Mouse (Mus musculus) T-helper 1 cell (primary cell): Measurements from ENCODE around the gene Zfp507.

Source experiments
- in situ Hi-C: fragments of 300-600 bp; cut with MboI, MseI; formaldehyde crosslinking; loops from one replicate; pipeline ENCODE4 v1.15.1; 2025; ENCODE audit warnings: high pct_unique_total_duplicates

The Zfp507 gene

GRCm38 (mm10) chr7:35785579-35785978, 17.2 kb downstream of the Zfp507 start:
- in situ Hi-C loops: loop anchor here (25.0 kb wide), 1 partner anchor 1598 kb away; the partner anchor contains the start of gene Pdcd2l

- in situ Hi-C loops: loop anchor here (25.0 kb wide), 1 partner anchor 1595 kb away; the partner anchor contains the start of gene Pdcd2l
Measured at GRCm38 (mm10) chr7:35782252-35782651, 20.6 kb downstream of the Zfp507 start.

- in situ Hi-C loops: no loop called here
Measured at GRCm38 (mm10) chr7:35774127-35774526, 28.7 kb downstream of the Zfp507 start.

- in situ Hi-C loops: no loop called here
Measured at GRCm38 (mm10) chr7:35772347-35772746, 30.5 kb downstream of the Zfp507 start.

- in situ Hi-C loops: no loop called here
Measured at GRCm38 (mm10) chr7:35771106-35771505, 31.7 kb downstream of the Zfp507 start.

- in situ Hi-C loops: no loop called here
Measured at GRCm38 (mm10) chr7:35770122-35770521, 32.7 kb downstream of the Zfp507 start.

GRCm38 (mm10) chr7:35764461-35764860, 38.3 kb downstream of the Zfp507 start:
- in situ Hi-C loops: loop anchor here (10.0 kb wide), 1 partner anchor 100 kb away; no protein-coding TSS in a partner anchor

GRCm38 (mm10) chr7:35761801-35762200, 41.0 kb downstream of the Zfp507 start:
- in situ Hi-C loops: loop anchor here (10.0 kb wide), 1 partner anchor 103 kb away; no protein-coding TSS in a partner anchor

GRCm38 (mm10) chr7:35759602-35760001, 43.2 kb downstream of the Zfp507 start:
- in situ Hi-C loops: loop anchor here (10.0 kb wide), 1 partner anchor 105 kb away; no protein-coding TSS in a partner anchor

GRCm38 (mm10) chr7:35756510-35757440, 46.0 kb downstream of the Zfp507 start:
- in situ Hi-C loops: no loop called here

- in situ Hi-C loops: no loop called here
Measured at GRCm38 (mm10) chr7:35754886-35755168, 48.0 kb downstream of the Zfp507 start.

- in situ Hi-C loops: no loop called here
Measured at GRCm38 (mm10) chr7:35754033-35754885, 48.5 kb downstream of the Zfp507 start, which contains the start of gene Dpy19l3. Gene Dpy19l3, minus strand, starts transcription at chr7:35754454.

GRCm38 (mm10) chr7:35753319-35754032, 49.3 kb downstream of the Zfp507 start:
- in situ Hi-C loops: no loop called here

GRCm38 (mm10) chr7:35750873-35751272, 51.9 kb downstream of the Zfp507 start:
- in situ Hi-C loops: no loop called here

- in situ Hi-C loops: no loop called here
Measured at GRCm38 (mm10) chr7:35747397-35747964, 55.3 kb downstream of the Zfp507 start.

- in situ Hi-C loops: no loop called here
Measured at GRCm38 (mm10) chr7:35746686-35747396, 56.0 kb downstream of the Zfp507 start.

- in situ Hi-C loops: no loop called here
Measured at GRCm38 (mm10) chr7:35745281-35745702, 57.5 kb downstream of the Zfp507 start.

GRCm38 (mm10) chr7:35744771-35745170, 58.0 kb downstream of the Zfp507 start:
- in situ Hi-C loops: no loop called here

GRCm38 (mm10) chr7:35742310-35742709, 60.5 kb downstream of the Zfp507 start:
- in situ Hi-C loops: no loop called here

GRCm38 (mm10) chr7:35741858-35742257, 60.9 kb downstream of the Zfp507 start:
- in situ Hi-C loops: no loop called here
